Mouse (Mus musculus): ENCODE data around the gene Wwp2. TPM values are rescaled to one million over a fixed set of nuclear protein-coding genes. Genes with fewer than 3 reads are reported as not detected.

The Wwp2 gene
- polyA plus RNA-seq, 1 experiment, result 44.0 TPM

DNA sequence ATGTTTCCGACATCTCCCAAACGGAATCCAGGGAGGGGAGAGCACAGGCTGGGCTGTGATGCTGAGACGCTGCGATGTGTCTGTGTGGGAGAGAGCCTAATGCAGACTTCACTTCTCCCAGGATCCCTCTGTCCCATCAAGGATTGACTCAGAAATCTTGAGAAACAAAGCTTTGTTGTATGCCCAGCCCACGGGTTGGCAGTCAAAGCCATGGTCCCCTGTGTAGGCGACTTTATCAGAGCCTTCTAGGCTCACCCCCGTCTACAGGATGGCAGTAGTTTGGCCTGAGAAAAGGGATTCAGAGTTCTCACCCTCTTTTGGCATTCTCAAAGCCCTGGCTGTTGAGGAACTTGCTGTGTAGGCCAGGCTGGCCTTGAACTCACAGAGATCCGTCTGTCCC is 142.4 kb downstream of the Wwp2 start:
- DNase-seq, result no peak
- TF ChIP-seq CTCF (conservative IDR thresholded peaks at IDR 0.05; ENCODE audit: insufficient read depth, insufficient read length, low read depth, low read length), result no peak
- TF ChIP-seq POLR2A (IDR thresholded peaks at IDR 0.05; ENCODE audit: low read depth, low read length), result no peak
- no peaks in the 10 kb centered on the region for H3K27me3 ChIP-seq (replicated peaks; ENCODE audit: control insufficient read depth, insufficient read depth, low read length)
- H3K36me3 ChIP-seq (ENCODE audit: control insufficient read depth, insufficient read depth, low read length), result peaks cover 4% of the 10 kb centered on the region
- H3K4me3 ChIP-seq (ENCODE audit: insufficient read depth, low read depth, low read length), result no peak overlapping the region
- H3K4me1 ChIP-seq (ENCODE audit: control insufficient read depth, insufficient read depth, low read length), result peaks cover 2% of the 10 kb centered on the region; the same call in 1 of the 2 replicates
- H3K27ac ChIP-seq (ENCODE audit: insufficient read depth, low read depth, low read length), result no peak overlapping the region
- WGBS, result 87% methylated on average over 8 of the region's 8 CpGs

DNA sequence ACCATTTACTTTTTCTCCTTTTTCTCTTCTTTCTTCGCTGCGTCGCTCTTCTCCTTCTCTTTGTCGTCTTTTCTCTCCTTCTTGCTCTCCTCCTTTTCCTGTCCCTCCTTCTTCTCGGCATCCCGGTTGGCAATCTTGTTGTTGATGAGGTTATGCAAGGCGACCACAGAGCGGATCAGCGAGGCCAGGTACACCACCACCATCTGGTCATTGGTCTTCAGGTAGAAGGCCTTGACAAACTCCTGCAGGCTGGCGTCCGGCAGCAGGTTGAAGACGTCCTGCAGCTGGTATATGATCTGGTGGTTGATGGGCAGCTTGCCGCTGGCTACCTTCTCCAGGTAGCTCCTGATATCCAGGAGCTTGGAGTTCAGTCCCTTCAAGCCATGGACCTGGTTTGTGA is 144.7 kb downstream of the Wwp2 start:
- no peak overlapping the region for H3K27ac ChIP-seq (ENCODE audit: insufficient read depth, low read depth, low read length)
- no peak for TF ChIP-seq POLR2A (IDR thresholded peaks at IDR 0.05; ENCODE audit: low read depth, low read length)
- TF ChIP-seq CTCF (conservative IDR thresholded peaks at IDR 0.05; ENCODE audit: insufficient read depth, insufficient read length, low read depth, low read length), result no peak
- no peaks in the 10 kb centered on the region for H3K27me3 ChIP-seq (replicated peaks; ENCODE audit: control insufficient read depth, insufficient read depth, low read length)
- no peak overlapping the region for H3K4me3 ChIP-seq (ENCODE audit: insufficient read depth, low read depth, low read length)
- WGBS, result 92% methylated on average over 13 of the region's 13 CpGs
- peaks cover 4% of the 10 kb centered on the region for H3K36me3 ChIP-seq (ENCODE audit: control insufficient read depth, insufficient read depth, low read length)
- DNase-seq, result no peak
- H3K4me1 ChIP-seq (ENCODE audit: control insufficient read depth, insufficient read depth, low read length), result peaks cover 2% of the 10 kb centered on the region; the same call in 1 of the 2 replicates

- no peaks in the 10 kb centered on the region for H3K27me3 ChIP-seq (replicated peaks; ENCODE audit: control insufficient read depth, insufficient read depth, low read length)
- peaks cover 4% of the 10 kb centered on the region for H3K36me3 ChIP-seq (ENCODE audit: control insufficient read depth, insufficient read depth, low read length)
- peaks cover 4% of the 10 kb centered on the region; the same call in 1 of the 2 replicates for H3K4me1 ChIP-seq (ENCODE audit: control insufficient read depth, insufficient read depth, low read length)
- WGBS, result 95% methylated on average over 4 of the region's 4 CpGs
- no peak overlapping the region for H3K4me3 ChIP-seq (ENCODE audit: insufficient read depth, low read depth, low read length)
- DNase-seq, result no peak
- H3K27ac ChIP-seq (ENCODE audit: insufficient read depth, low read depth, low read length), result no peak overlapping the region
- TF ChIP-seq CTCF (conservative IDR thresholded peaks at IDR 0.05; ENCODE audit: insufficient read depth, insufficient read length, low read depth, low read length), result no peak
- no peak for TF ChIP-seq POLR2A (IDR thresholded peaks at IDR 0.05; ENCODE audit: low read depth, low read length)
Observed at GRCm38 (mm10) chr8:107581536-107581935, 145.4 kb downstream of the Wwp2 start.

DNA sequence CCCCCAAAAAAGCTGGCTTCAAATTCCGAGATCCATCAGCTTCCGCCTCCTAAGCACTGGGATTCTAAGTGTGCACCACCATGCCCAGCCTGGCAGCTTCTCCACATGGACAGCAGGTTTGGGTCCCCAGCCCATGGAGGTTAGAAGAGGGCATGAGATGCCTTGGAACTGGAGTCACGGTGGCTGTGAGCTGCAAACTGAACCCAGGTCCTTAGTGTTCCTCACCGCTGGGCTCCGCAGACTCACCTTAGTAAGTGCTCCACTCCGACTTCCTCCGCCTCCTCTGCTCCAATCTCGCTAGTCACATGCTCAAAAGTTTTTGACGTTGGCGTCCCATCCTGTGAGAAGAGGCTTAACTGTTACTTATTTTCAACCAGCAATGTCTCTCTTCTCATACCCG is 146.0 kb downstream of the Wwp2 start:
- Histone ChIP-seq H3K4me3 (ENCODE audit: insufficient read depth, low read depth, low read length) (no peak overlapping the region), H3K36me3 (ENCODE audit: control insufficient read depth, insufficient read depth, low read length) (peaks cover 4% of the 10 kb centered on the region), H3K27ac (ENCODE audit: insufficient read depth, low read depth, low read length) (no peak overlapping the region), H3K27me3 (replicated peaks; ENCODE audit: control insufficient read depth, insufficient read depth, low read length) (no peaks in the 10 kb centered on the region), H3K4me1 (ENCODE audit: control insufficient read depth, insufficient read depth, low read length) (0 out of 2 replicates have a peak, but pooled peaks cover 3% of the 10 kb centered on the region)
- no peak for DNase-seq
- 88% methylated on average over 11 of the region's 11 CpGs for WGBS
- TF ChIP-seq POLR2A (IDR thresholded peaks at IDR 0.05; ENCODE audit: low read depth, low read length) (no peak), CTCF (conservative IDR thresholded peaks at IDR 0.05; ENCODE audit: insufficient read depth, insufficient read length, low read depth, low read length) (no peak)

- TF ChIP-seq POLR2A (IDR thresholded peaks at IDR 0.05; ENCODE audit: low read depth, low read length) (no peak), CTCF (conservative IDR thresholded peaks at IDR 0.05; ENCODE audit: insufficient read depth, insufficient read length, low read depth, low read length) (no peak)
- WGBS, result under 1% methylated on average over 17 of the region's 17 CpGs
- Histone ChIP-seq H3K4me3 (ENCODE audit: insufficient read depth, low read depth, low read length) (peak overlapping the region; percentile 92), H3K36me3 (ENCODE audit: control insufficient read depth, insufficient read depth, low read length) (peaks cover 1% of the 10 kb centered on the region), H3K27ac (ENCODE audit: insufficient read depth, low read depth, low read length) (peak overlapping the region; percentile 96), H3K4me1 (ENCODE audit: control insufficient read depth, insufficient read depth, low read length) (0 out of 2 replicates have a peak, but pooled peaks cover 3% of the 10 kb centered on the region), H3K27me3 (replicated peaks; ENCODE audit: control insufficient read depth, insufficient read depth, low read length) (no peaks in the 10 kb centered on the region)
- DNase-seq, result peak; percentile 35
Observed at GRCm38 (mm10) chr8:107587429-107587994, 151.3 kb downstream of the Wwp2 start.

DNA sequence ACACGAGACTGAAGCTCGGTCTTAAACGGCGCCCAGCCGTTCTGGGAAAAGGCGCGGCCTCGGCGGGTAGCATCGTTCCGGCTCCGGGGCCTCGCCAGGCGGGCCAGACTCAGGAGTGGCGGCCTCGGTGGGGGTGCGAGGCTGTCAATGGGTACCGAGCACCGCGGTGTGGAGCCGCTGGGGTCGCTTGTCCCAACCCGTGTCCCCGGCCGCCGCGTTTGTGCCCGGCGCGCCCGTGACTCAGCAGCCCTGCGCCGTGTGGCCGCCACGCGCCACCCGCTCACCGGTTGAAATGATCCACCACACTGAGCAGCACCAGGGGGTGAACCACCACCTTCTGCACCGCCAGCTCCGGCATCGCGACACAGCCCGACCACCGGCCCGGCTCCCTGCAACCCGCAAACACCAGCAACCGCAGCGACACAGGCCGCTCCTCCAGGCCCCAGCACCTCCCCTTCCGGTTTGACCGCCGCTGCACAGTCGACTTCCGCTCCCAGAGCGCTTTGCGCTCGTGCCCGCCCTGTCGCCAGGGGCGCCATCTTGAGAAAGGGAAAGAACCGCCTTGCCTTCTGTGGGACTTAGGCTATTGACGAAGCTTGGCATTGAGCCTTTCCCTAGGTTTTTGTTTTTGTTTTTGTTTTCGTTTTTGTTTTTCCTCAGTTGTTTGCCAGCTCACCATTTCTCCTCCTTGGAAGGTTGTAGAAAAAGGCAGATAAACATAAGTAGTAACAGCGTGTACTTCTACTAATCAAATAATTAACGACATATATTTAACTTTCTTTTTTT is 152.0 kb downstream of the Wwp2 start, which contains the start of gene Psmd7:
TSS of gene Psmd7 (minus strand) at position 470 of the 786 bp plus-strand sequence.
- WGBS, result 2% methylated on average over 65 of the region's 65 CpGs
- Histone ChIP-seq H3K27me3 (replicated peaks; ENCODE audit: control insufficient read depth, insufficient read depth, low read length) (no peaks in the 10 kb centered on the region), H3K4me3 (ENCODE audit: insufficient read depth, low read depth, low read length) (peak within 1 kb of the TSS; percentile 92), H3K36me3 (ENCODE audit: control insufficient read depth, insufficient read depth, low read length) (no peaks in the 10 kb centered on the region; the same call in 1 of the 2 replicates), H3K4me1 (ENCODE audit: control insufficient read depth, insufficient read depth, low read length) (0 out of 2 replicates have a peak, but pooled peaks cover 3% of the 10 kb centered on the region), H3K27ac (ENCODE audit: insufficient read depth, low read depth, low read length) (peak within 1 kb of the TSS; percentile 96)
- TF ChIP-seq POLR2A (IDR thresholded peaks at IDR 0.05; ENCODE audit: low read depth, low read length) (peak; percentile 80), CTCF (conservative IDR thresholded peaks at IDR 0.05; ENCODE audit: insufficient read depth, insufficient read length, low read depth, low read length) (no peak)
- DNase-seq, result peak; percentile 96

All from kidney, adult 2 months (tissue).